ENCODE assay signal across 8 mouse cellular contexts in the genomic region with DNA sequence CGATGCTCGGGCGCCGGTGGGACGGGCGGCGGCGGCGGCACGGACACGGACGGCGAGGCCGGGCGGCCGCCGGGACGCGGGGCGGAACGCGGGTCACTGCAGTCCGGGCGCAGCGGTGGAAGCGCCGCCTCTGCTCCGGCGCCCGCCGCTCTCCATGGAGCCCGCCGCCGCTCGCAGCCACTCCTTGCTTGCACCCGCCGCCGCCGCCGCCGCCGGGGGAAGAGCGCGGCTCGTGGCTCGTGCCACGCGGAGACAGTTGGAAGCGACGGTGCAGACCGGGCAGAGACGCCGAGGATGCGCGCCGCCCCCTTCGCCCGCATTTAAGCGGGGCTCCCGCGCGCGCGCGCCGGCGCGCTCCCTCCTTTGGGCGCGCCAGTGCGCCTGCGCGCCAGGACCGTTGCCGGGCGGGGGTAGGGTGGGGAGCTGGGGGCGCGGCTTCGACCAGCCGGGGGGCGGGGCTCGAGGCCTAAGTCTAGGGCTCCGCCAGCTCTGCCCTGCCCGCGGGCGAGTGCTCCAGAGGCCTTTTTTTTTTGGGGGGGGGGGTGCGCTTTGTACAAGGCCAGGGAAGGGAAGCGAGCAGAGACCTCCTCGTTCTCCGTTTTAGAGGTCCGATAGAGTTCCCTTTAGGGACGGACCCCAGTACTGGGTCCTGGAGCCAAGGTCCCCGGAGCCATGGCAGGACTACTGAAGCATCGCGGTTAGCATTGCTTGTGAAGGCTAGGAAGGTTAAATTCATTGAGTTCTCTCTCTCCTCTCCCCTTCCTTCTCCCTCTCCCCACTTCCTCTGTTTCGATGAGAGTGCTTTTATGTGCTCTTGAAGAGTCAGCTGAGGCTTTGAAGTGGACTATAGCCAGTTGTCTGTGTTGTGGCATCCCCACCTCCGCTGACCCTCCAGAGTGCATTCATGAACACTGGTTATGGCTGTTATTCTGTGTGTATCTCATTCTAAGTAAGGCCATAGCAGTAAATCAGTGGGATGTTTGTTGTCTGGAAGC. TPM values are rescaled to one million over a fixed set of nuclear protein-coding genes. Genes with fewer than 3 reads are reported as not detected.
DNase-seq lines count a peak whose midpoint lies in the region; ATAC-seq and TF ChIP-seq lines count a peak whose summit lies in the region.

A gene (minus strand): TSS at position 296 of the 995 bp plus-strand sequence.

- peak within 1 kb of the TSS; percentile 77 for H3K4me2 ChIP-seq in hindbrain, postnatal 0 days (ENCODE audit: low read depth, low read length)

- no peaks in the 10 kb centered on the region for H3K27me3 ChIP-seq in hindbrain, postnatal 0 days (ENCODE audit: insufficient read depth, low read length)

- peak within 1 kb of the TSS; percentile 83 for H3K9ac ChIP-seq in hindbrain, postnatal 0 days (replicated peaks; ENCODE audit: low read length)

- peak; percentile 95 for ATAC-seq in hindbrain, postnatal 0 days
- peak; percentile 68 for ATAC-seq in megakaryocyte progenitor cell, adult 5-6 weeks (replicated peaks; ENCODE audit: poor library complexity)

- H3K36me3 ChIP-seq in hindbrain, postnatal 0 days (ENCODE audit: insufficient read depth, low read length), result no peaks in the 10 kb centered on the region

- peak within 1 kb of the TSS; percentile 98 for H3K4me3 ChIP-seq in gastrocnemius, adult 2 months
- peak within 1 kb of the TSS; percentile 87 for H3K4me3 ChIP-seq in hindbrain, postnatal 0 days (ENCODE audit: low read length)

- WGBS in hindbrain, postnatal 0 days, result 2% methylated on average over 46 of the region's 97 CpGs

- intact Hi-C loops in gastrocnemius, adult 2 months (cut with DNase I), result loop anchor here (5.0 kb wide), 3 partner anchors 73 to 208 kb away; no protein-coding TSS in a partner anchor

- no peaks in the 10 kb centered on the region for H3K9me3 ChIP-seq in hindbrain, postnatal 0 days (ENCODE audit: low read length)

- TF ChIP-seq CTCF in gastrocnemius, adult 2 months (IDR thresholded peaks at IDR 0.05), result no peak
- TF ChIP-seq CTCF in hindbrain, postnatal 0 days (IDR thresholded peaks at IDR 0.05; ENCODE audit: low read depth), result no peak

- peak; percentile 95 for DNase-seq in ZHBTc4 (ENCODE audit: low read depth, low spot score)
- peak; percentile 74 to 89 for DNase-seq in cerebellum, postnatal 4 days (ENCODE audit: low spot score in 2 of 2)
- DNase-seq in gastrocnemius, adult 2 months, result peak; percentile 95
- peak; percentile 97 for DNase-seq in hindbrain, postnatal 0 days (ENCODE audit: low spot score)
- DNase-seq in left cerebral cortex, adult 9 months (ENCODE audit: low spot score in 2 of 2), result peak; percentile 44 to 75
- DNase-seq in right cerebral cortex, postnatal 25 days, result peak; percentile 88
- peak; percentile 83 to 84 for DNase-seq in urinary bladder, postnatal 4 days (ENCODE audit: low spot score in 2 of 2)

- H3K27ac ChIP-seq in gastrocnemius, adult 2 months, result peak within 1 kb of the TSS; percentile 98
- H3K27ac ChIP-seq in hindbrain, postnatal 0 days, result peak within 1 kb of the TSS; percentile 94

- H3K4me1 ChIP-seq in hindbrain, postnatal 0 days (ENCODE audit: insufficient read depth, low read length), result peaks cover 9% of the 10 kb centered on the region; the same call in 1 of the 2 replicates

RNA-seq across cellular contexts. Expression of the gene that starts here (rescaled TPM):
- 100 to 1,000 TPM; 182 to 332 TPM for total RNA-seq in gastrocnemius, adult 2 months (2021)
- 52.3 and 55.5 TPM in 2 replicates for total RNA-seq in hindbrain, postnatal 0 days (2014; rRNA removed)
- polyA plus RNA-seq in hindbrain, postnatal 0 days (2015; fragmentation: Nextera tagmentation; extraction: Ambion mirVana), result 64.3 and 64.7 TPM in 2 replicates
- total RNA-seq in megakaryocyte progenitor cell, adult 5-6 weeks (2015), result 66.1 and 67.2 TPM in 2 replicates
- total RNA-seq in megakaryocyte progenitor cell, adult 5-6 weeks (2017), result 53.7 and 60.6 TPM in 2 replicates

Comparison
In these comparisons a context has a peak if more than half of its experiments do, and no peak if none do; other contexts are left out.
1. Peak in every context shown above with its lines: DNase-seq, ATAC-seq, H3K4me3 ChIP-seq and H3K27ac ChIP-seq.